In genomic region chr8:61444358-61444757, GRCm38 (mm10) we compare ENCODE assay signal across 22 mouse cellular contexts. TPM values are rescaled to one million over a fixed set of nuclear protein-coding genes. Genes with fewer than 3 reads are reported as not detected.
A peak's percentile ranks its signal among the peaks of the same experiment; 100 is the strongest.
DNase-seq lines count a peak whose midpoint lies in the region; ATAC-seq and TF ChIP-seq lines count a peak whose summit lies in the region.
"Had no signal": no experiment of that assay in that cellular context is flagged by ENCODE, and none has a peak within 500 bp of the region (broad histone marks: within the 10 kb centered on the region; RNA-seq: fewer than 3 reads in every experiment).

No protein-coding gene starts in this region.

- no peak for TF ChIP-seq EP300 in heart, adult 2 months (IDR thresholded peaks at IDR 0.05; ENCODE audit: insufficient read depth, low read depth, low read length)

- no peak for ATAC-seq in midbrain, embryonic 15.5 days (replicated peaks)
- no peak for ATAC-seq in midbrain, embryonic 16.5 days
- ATAC-seq: CD4-positive, CD25-positive, alpha-beta regulatory T cell, adult 4 months; liver, postnatal 0 days had no signal

- no peaks in the 10 kb centered on the region for H3K79me2 ChIP-seq in heart, adult 2 months (replicated peaks; ENCODE audit: control insufficient read depth, insufficient read depth, low read length)

- no peaks in the 10 kb centered on the region for H3K4me1 ChIP-seq in heart, adult 2 months (ENCODE audit: control insufficient read depth, insufficient read depth, low read length)
- peaks cover 17% of the 10 kb centered on the region; the same call in 1 of the 2 replicates for H3K4me1 ChIP-seq in midbrain, embryonic 15.5 days
- H3K4me1 ChIP-seq in midbrain, embryonic 16.5 days (ENCODE audit: control insufficient read depth, insufficient read depth, low read length) = peaks cover 9% of the 10 kb centered on the region; the same call in 1 of the 2 replicates

- WGBS in heart, adult 2 months = 57% methylated on average over 3 of the region's 3 CpGs
- 30% methylated on average over 3 of the region's 3 CpGs for WGBS in midbrain, embryonic 15.5 days
- WGBS in midbrain, embryonic 16.5 days = 28% methylated on average over 3 of the region's 3 CpGs

- no peaks in the 10 kb centered on the region for H3K9me3 ChIP-seq in midbrain, embryonic 15.5 days
- H3K9me3 ChIP-seq in midbrain, embryonic 16.5 days (replicated peaks; ENCODE audit: control insufficient read depth, low read length, poor library complexity, severe bottlenecking) = no peaks in the 10 kb centered on the region
- H3K9me3 ChIP-seq: limb, embryonic 10.5 days had no signal

- H3K4me2 ChIP-seq in midbrain, embryonic 15.5 days = no peak overlapping the region
- H3K4me2 ChIP-seq in midbrain, embryonic 16.5 days (ENCODE audit: low read length) = no peak overlapping the region
- H3K4me2 ChIP-seq: heart, embryonic 11.5 days; neural tube, embryonic 13.5 days had no signal

- H3K4me3 ChIP-seq in heart, adult 2 months = no peak overlapping the region
- H3K4me3 ChIP-seq in midbrain, embryonic 15.5 days = no peak overlapping the region
- no peak overlapping the region for H3K4me3 ChIP-seq in midbrain, embryonic 16.5 days (ENCODE audit: low read depth, low read length)
- H3K4me3 ChIP-seq: embryonic facial prominence, embryonic 10.5 days; left cerebral cortex, adult 2 months; limb, embryonic 10.5 days; neural tube, embryonic 13.5 days had no signal

- no peak overlapping the region for H3K27ac ChIP-seq in heart, adult 2 months
- H3K27ac ChIP-seq in midbrain, embryonic 15.5 days = 0 out of 2 replicates have a peak overlapping the region, but pooled peaks have one; percentile 38
- H3K27ac ChIP-seq in midbrain, embryonic 16.5 days (ENCODE audit: low read length) = no peak overlapping the region; the same call in 1 of the 2 replicates
- H3K27ac ChIP-seq: embryonic facial prominence, embryonic 10.5 days; left cerebral cortex, adult 2 months; limb, embryonic 10.5 days; neural tube, embryonic 13.5 days had no signal

- H3K36me3 ChIP-seq in heart, adult 2 months (ENCODE audit: control insufficient read depth, insufficient read depth, low read length) = no peaks in the 10 kb centered on the region
- no peaks in the 10 kb centered on the region for H3K36me3 ChIP-seq in midbrain, embryonic 15.5 days (replicated peaks)
- no peaks in the 10 kb centered on the region for H3K36me3 ChIP-seq in midbrain, embryonic 16.5 days (ENCODE audit: control insufficient read depth, insufficient read depth, low read length)
- H3K36me3 ChIP-seq: embryonic facial prominence, embryonic 10.5 days; limb, embryonic 10.5 days; neural tube, embryonic 13.5 days had no signal

- peak; percentile 64 for DNase-seq in heart, adult 11 months
- DNase-seq in heart, adult 2 months = no peak
- peak; percentile 30 for DNase-seq in kidney, postnatal 10 days
- DNase-seq in kidney, adult 9 months = no peak
- DNase-seq in right cerebral cortex, adult 2 months (ENCODE audit: low spot score in 2 of 2) = no peak
- no peak for DNase-seq in right cerebral cortex, adult 18-20 months
- DNase-seq: adrenal gland, postnatal 36 days; cerebellum, adult 2 months; cerebellum, postnatal 36 days; heart, postnatal 10 days; kidney, adult 8-10 months; liver, postnatal 0 days; right cerebral cortex, postnatal 25 days; thymus, adult 2 months had no signal

- no peak for TF ChIP-seq POLR2A in heart, adult 2 months (IDR thresholded peaks at IDR 0.05; ENCODE audit: insufficient read depth, low read depth, low read length)

- intact Hi-C loops in heart, adult 2 months (cut with DNase I) = no loop called here

- no peaks in the 10 kb centered on the region for H3K27me3 ChIP-seq in heart, adult 2 months (ENCODE audit: control insufficient read depth, insufficient read depth, low read length)
- H3K27me3 ChIP-seq in midbrain, embryonic 15.5 days (replicated peaks) = no peaks in the 10 kb centered on the region
- H3K27me3 ChIP-seq in midbrain, embryonic 16.5 days (ENCODE audit: control insufficient read depth, insufficient read depth, low read depth, low read length) = no peaks in the 10 kb centered on the region

- H3K9ac ChIP-seq in heart, adult 2 months (ENCODE audit: low read depth, low read length) = no peak overlapping the region
- no peak overlapping the region for H3K9ac ChIP-seq in midbrain, embryonic 15.5 days
- no peak overlapping the region for H3K9ac ChIP-seq in midbrain, embryonic 16.5 days (ENCODE audit: low read depth, low read length)
- H3K9ac ChIP-seq: liver, postnatal 0 days; neural tube, embryonic 13.5 days had no signal

- no peak for TF ChIP-seq CTCF in heart, adult 2 months (IDR thresholded peaks at IDR 0.05)

RNA-seq across cellular contexts. Expression of gene Cbr4, which starts 43.2 kb away (rescaled TPM):
- 10 to 100 TPM; 70.8 to 77.2 TPM for total RNA-seq in heart, adult 2 months (2021)
- 25.8 and 55.0 TPM in 2 replicates for polyA plus RNA-seq in heart, adult 2 months (2012; rRNA removed)
- polyA plus RNA-seq in midbrain, embryonic 15.5 days (2015; fragmentation: Nextera tagmentation; extraction: Ambion mirVana) = 16.1 and 18.6 TPM in 2 replicates
- 17.4 and 20.4 TPM in 2 replicates for polyA plus RNA-seq in midbrain, embryonic 16.5 days (2015; fragmentation: Nextera tagmentation; extraction: Ambion mirVana)

Comparison
In these comparisons a context has a peak if more than half of its experiments do, and no peak if none do; other contexts are left out.
1. DNase-seq: peak in heart, adult 11 months (single experiment) and kidney, postnatal 10 days (single experiment); none in heart, adult 2 months (0 of 2), kidney, adult 9 months (single experiment), right cerebral cortex, adult 2 months (0 of 2) and right cerebral cortex, adult 18-20 months (single experiment).